Mouse (Mus musculus) urinary bladder, adult 2 months (tissue): ENCODE measurements around the gene Eef2. TPM values are rescaled to one million over a fixed set of nuclear protein-coding genes. Genes with fewer than 3 reads are reported as not detected.
"Not testable (repeated sequence)": the region's sequence is repeated elsewhere in the genome, so short reads cannot be mapped to it uniquely, and the experiment has no call there.

Experiments
- DNase-seq: peaks from one replicate; pipeline ENCODE4 v3.0.0; 2022; ENCODE audit warnings: low spot score
- polyA plus RNA-seq: library from polyadenylated mRNA; depleted of rRNA; stranded (reverse); fragments of >200 nt; gene quantifications from 2 replicates; pipeline ENCODE4 v1.2.3, GENCODE M21; 2012

The Eef2 gene
- polyA plus RNA-seq, 1 experiment = 1,109 TPM

DNA sequence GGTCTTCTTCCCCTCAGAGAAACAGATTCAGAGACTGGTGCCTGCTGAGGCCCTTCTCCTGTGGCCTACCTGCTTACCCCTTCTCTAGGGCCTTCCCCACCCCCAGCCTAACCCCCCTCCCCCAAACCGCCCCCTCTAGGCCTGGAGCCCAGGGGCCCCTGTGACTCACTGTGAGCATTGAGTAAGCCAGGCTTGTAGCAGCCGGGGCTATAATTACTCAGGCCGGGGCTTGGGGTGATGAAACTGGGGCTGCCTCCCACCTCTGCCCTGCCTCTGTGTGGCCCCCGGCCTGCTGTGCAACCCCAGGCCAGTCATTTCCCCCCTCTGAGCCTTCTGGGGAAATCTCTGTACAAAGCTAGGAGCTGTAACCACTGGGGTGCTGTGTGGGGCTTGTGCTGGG is 30.1 kb upstream of the Eef2 start:
- DNase-seq = no peak

DNA sequence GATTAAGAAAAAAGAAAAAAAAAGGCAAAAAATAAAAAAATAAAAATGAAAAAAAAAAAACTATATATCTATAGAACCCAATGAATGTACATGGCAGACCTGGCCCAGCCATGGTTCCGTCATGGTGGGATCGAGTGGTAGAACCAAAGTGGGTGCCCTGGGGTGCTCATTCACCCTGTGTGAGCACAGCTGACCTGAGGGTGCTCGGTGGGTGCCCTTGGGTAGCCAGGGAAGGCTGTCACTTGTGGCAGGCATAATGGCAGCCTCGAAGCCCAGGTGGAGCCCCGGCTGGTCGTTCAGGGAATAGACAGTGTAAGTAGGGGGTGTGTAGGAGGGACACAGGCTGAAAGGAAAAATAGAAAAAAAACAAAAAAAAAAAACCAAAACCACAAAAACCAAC is 25.2 kb upstream of the Eef2 start:
- no peak for DNase-seq

DNA sequence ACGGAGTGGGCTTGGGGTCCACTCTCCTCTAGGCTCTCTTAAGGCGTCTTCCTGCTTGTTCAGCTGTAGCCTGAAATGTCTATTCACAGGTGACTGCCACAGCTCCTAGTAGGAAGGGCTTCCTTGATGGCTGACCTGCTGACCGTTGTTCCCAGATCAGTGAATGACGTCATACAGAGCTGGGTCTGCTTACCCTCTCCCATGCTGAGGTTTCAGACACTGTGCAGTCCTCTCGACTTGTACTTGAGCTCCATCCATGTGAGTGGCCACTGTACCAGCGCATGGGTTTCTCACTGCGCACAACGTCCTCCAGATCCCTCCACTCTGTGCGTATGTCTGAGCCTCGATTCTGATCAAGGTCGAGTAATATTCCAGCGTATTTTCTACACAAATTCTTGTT is 23.8 kb upstream of the Eef2 start:
- no peak for DNase-seq

DNA sequence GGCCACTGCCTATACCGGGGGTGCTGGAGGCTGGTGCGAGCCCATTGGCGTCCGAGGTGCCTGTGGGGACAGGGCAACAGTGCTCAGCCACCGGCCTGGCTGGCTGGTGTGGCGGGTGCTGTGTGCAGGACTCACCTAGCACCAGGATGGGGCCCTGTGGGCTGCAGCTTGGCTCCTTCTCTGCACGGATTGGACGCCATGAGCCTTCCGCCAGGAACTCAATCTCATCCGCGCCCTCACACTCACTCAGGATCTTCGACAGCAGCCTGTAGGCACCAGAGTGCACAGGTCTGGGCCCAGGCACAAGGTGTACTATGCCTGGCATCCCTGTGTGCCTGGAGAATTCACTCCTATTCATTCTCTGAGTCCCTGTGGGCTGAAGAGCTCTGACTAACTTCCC is 22.1 kb upstream of the Eef2 start:
- DNase-seq = no peak

DNA sequence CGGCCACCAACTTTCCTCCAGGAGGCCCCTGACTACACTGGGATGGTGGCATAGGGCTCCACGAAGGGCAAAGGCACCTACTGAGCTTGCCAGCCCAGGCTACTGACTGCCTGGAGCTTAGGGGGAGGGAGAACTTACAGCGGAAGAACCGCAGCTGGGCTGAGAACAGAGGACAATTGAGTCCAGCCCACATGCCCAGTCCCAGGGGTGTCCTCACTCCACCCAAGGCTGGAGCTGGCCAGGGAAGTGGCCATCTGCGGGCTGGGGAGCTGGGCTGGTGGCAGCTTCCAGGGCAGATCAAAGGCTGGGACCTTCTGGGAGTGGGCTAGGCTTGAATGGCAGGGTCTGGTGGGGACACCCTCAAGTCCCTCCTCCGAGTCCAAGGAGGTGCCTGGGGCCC is 21.7 kb upstream of the Eef2 start:
- DNase-seq = peak; percentile 21

DNA sequence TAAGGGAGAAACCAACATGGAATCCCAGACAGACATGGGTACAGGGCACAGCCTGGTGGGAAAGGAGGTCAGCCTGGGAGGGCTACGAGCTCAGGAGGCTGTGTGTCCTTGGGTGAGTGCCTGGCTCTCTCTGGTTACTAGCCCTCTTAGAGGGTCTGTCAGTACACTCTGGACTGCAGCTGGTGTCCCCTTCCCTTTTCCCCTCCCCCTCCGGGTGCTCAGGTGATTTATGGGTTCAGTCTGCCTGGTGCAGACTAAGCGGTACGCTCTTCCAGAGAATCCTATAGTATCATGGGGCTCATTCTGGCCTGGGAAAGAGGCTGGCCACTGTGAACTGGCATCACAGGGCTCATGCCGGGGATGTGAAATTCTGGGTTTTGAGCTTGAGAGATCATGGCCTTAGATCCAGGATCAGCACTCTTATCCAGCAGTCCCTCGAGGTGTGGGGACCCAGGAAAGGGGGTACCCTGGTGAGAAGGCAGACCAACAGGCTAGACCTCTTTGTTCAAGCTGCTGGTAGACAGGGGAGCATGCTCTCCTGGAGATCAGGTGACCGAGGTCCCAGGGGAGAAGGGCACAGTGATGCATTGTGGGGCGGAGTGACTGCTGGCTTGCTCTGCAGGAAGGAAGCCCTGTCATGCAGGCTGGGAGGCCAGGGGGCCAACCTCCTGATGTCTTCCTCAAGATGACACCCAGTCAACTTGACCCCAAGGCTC is 14.7 kb upstream of the Eef2 start:
- no peak for DNase-seq

DNA sequence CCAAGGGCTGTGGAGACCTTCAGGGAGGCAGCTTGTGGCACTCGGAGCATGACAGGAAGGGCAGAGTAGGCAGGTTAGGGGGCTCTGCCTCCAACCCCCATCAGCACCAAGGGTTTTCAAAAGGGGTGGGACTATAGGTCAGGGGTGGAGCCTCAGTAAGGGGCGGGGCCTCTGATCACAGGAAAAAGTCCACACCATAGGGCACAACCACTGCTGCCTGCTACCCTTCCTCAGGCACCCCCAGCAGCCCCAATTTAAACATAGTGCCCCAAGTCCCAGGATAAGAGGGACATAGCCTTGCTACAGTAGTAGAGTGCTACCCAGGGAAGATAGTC is 14.1 kb upstream of the Eef2 start:
- DNase-seq = no peak

DNA sequence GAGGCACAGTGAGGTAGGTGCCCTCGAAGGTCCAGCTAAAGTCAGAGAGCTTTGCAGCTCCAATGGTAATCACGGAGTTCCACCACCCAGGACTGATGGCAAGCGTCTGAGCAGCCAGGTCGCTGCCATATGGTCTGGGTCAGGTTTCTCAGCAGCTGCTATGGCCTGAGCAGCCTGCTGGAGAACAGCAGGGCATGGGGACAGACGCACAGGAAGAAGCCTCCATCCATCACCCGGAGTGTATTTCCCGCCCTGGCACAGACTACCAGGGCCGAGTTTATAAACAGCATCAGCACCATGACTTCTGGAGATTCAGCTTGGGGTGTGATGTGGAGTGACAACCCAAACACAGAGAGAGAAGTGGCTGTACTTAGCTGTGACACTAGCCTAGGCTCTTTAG is 11.3 kb upstream of the Eef2 start:
- DNase-seq = no peak

DNA sequence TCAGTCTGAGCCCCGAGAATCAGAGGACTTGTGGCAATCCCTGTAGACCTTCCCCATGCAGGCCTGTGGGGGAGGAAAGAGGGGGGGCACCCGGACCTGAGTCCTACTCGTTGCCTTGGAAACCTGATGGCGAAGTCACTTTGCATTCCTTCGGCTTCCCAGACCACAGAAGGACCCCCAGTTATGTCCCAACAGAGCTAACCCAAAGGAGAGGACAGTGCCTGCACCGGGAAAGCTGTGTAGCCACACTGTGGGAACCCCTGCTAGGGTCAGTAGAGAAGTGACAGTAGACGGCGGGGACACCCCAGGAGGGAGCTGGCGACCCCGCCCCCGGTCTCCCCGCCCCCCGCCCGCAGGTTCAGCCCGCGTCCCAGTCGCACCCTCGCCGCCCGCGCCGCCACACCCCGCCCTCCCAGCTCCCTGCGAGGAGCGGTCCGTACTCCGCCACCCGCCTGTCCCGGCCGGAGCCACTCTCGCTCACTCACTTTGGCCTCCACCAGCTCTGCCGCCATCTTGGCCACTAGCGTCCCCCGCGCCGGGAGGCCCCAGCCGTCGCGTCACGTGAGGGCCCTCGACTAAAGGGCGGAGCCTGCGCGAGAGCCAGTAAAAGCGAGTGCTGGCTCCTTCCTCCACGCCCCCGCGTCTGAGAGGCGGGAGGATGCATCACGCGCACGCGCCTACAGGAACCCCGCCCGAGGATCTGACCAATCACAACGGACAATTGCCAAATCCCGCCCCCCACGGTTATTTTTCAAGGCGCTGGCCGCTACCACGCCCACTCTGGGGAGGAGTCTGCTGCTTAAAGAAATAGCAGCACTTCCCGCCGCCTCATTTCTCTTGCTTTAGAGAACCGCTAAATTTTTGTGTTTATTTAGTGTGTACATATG is 9.0 kb upstream of the Eef2 start, which contains the start of gene Pias4:
TSS of gene Pias4 (minus strand) at position 724 of the 887 bp plus-strand sequence.
- peak; percentile 95 for DNase-seq

DNA sequence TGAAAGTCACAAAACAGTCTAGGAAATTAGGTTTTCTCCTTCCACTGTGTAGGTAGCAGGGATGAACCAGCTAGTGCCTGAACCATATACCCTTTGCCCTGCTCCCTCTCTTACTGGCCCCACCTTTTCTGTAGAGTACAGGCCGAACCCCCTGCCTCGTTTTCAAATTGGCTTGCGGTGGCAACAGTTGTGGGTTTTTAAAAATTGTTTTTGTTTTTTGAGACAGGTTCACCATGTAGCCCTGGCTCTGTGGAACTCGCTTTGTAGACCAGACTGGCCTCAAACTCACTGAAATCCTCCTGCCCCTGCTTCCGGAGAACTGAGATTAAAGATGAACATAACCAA is 8.4 kb upstream of the Eef2 start:
- no peak for DNase-seq

DNA sequence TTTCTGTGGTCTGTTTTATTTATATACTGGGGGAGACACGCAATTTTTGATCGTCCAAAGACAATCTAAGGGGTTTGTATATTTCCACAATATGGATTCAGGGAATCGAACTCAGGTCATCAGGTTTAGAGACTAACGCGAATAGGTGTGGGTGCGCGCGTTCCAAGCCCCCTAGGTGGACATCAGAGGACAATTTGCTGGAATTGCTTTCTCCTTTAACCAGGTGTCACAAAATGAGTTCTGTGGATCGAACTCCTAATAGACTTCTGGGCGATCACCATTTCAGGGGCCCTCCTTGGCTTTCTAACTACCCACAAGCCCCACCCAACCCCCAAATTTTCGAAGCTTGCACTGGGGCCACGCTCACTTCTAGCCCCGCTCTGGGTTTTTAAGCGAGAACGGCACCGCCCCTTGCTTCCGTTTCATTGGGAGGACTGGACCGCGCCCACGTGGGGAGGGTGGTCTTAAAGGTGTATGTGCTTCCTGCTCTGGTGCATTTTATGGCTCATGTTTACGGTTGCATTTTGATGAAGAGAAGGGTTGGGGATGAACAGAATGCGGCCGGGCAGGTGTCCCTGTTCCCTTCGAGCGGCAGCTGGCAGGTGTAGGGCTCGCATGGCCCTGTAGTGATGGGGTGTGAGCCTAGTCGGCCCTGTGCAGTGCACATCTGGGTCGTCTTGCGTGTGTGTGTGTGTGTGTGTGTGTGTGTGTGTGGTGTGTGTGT is 7.7 kb upstream of the Eef2 start:
- peak; percentile 70 for DNase-seq

DNA sequence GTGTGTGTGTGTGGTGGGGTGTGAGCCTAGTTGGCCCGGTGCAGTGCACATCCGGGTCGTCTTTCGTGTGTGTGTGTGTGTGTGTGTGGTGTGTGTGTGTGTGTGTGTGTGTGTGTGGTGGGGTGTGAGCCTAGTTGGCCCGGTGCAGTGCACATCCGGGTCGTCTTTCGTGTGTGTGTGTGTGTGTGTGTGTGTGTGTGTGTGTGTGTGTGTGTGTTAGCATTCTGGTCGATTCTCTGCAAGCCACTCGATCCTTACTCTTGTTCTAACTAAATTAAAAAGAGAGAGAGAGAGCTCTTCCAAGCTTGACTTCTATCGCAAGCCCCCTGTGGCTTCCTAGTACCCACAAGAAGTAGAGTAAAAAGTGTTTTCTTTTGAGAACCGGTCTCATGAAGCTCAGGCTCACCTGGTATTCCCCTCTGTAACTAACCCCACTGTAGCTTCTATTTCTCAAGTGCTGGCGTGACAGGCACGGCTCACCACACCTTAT is 7.0 kb upstream of the Eef2 start:
- DNase-seq = not testable (repeated sequence)

DNA sequence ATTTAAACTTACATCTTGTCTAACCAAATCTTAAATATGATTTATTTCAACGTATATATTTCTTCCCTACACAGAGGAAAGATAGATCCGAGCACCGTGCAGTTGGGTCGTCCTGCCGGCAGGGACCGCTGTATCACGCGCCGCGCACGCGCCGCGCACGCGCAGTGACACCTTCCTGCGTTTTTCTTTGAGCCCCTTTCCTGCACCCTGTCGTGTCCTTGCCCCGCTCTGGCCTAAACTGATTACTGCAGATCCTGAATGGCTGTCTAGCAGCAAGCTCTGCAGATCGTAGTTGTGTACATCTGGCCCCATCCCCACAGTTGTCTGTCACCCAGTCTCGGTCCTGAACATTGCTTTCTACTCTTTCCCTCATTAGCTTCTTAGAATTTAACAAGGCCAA is 3.3 kb upstream of the Eef2 start:
- DNase-seq = no peak

DNA sequence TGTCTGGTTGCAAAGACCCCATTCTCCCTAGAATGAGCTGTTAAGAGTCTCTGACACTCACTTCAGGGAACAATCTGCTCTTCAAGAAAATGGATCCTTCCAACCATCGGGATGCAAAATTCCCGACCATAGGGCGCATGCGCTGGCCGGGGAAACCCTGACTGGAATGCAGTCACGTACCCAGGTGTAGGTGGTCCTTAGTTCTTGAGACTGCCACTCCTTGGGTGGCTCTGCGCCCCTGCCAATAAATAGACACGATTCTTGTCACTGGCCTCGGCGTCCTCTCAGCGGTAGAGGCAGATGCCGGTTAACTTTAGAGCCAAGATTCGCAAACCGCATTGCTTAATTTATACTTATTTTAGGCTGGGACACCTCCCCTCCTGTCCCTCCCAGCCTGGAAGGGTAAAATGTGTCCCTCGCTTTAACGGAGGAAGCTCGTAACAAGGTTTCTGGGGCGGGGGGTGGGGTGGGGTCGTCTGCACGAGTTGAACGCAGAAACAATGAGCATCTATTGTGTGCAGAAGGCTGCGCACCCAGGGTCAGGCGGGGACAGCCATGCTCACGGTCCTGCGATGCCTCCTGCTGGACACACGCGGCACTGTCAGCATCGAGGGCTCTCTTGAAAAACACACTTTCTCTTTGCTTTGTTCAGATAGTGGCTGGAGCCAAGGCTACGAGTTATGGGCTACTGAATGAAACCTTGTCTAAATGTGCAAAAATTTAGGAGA is 1.6 kb upstream of the Eef2 start:
- no peak for DNase-seq

DNA sequence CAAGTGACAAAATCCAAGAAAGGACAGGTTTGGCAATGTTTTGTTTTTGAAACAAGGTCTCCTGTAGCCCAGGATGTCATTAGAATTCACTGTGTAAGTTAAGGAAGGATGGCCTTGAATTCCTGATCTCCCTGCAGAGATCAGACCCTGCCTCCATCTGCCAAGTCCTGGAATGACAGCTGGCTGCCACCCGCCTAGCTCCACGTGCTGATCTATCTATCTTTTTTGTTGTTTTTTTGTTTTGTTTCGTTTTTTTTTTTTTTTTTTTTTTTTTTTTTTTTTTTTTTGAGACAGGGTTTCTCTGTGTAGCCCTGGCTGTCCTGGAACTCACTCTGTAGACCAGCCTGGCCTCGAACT is 1.1 kb upstream of the Eef2 start:
- DNase-seq = not testable (repeated sequence)

DNA sequence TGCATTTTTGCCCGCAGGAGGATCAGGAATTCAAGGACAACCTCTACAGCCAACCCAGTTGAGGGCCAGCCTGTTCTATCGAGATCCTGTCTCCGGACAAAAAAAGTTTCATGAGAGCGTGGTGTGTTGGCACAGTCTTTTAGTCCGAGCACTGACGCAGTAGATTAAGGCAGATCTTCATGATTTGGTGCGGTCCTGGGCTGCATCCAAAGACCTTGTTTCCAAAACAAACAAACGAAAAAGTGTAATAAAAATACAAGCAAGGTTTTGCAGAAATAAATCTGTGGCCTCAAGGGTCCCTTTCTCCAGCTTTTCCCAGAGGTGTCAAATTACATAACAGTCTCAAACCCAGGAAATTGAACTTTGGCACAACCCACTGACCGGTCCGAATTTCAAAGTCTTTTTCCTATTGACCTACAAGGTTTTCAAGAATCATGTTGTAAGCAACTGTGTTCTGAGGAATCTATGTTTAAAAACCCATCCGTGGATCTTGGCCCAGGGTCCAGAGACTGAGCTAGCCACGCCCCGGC is 430 bp upstream of the Eef2 start:
- DNase-seq = no peak

DNA sequence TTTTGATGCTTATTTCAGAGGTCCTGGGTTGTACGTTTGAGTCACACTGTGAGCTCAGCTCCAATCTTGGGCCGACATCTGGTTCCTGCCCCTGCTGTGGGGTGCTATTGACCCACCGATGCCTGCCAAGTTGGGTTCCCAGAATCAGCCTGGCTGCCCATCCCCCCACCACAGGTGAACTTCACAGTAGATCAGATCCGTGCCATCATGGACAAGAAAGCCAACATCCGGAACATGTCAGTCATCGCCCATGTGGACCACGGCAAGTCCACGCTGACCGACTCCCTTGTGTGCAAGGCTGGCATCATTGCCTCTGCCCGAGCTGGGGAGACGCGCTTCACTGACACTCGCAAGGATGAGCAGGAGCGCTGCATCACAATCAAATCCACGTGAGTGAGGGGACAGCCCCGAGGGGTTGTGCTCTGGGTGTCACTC is 1.1 kb downstream of the Eef2 start:
- no peak for DNase-seq

DNA sequence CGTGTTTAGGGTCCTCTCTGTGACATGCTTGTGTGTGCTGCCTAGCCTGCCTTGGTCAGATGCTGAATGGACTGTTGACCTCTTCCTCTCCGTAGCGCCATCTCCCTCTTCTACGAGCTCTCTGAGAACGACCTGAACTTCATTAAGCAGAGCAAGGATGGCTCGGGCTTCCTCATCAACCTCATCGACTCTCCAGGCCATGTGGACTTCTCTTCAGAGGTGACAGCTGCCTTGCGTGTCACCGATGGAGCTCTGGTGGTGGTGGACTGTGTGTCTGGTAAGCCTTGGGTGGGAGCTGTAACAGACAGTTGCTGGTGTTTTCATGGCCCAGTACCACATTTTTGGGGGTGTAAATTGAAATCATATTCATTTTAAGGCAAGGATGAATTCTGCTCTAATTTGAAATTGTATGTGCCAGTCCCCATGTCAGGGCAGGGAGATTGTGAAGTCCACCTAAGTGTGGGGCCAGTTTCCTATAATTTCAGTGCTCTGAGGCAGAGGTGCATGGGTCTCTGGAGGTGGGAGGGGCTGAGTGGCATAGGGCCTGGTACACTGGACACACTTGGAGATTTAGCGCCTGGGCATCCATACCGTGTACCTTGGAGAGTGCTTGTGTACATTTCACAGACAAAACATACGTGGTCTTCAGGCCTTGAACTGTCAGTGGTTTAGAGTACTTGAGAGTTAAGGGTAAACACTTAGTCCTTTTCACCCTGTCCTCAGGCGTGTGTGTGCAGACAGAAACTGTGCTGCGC is 1.7 kb downstream of the Eef2 start:
- DNase-seq = no peak

DNA sequence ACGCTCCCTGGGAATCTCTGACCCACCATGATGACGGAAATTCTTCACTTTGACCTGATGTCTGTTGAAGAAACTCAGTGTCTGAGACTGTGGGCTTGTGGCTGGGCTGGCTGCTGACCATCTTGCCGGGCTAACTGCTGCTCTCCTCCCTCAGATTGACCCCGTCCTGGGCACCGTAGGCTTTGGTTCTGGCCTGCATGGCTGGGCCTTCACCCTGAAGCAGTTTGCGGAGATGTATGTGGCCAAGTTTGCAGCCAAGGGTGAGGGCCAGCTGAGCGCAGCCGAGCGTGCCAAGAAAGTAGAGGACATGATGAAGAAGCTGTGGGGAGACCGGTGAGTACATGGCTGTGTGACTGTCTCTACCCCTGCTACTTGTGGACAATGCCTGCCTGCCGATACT is 2.5 kb downstream of the Eef2 start:
- no peak for DNase-seq

DNA sequence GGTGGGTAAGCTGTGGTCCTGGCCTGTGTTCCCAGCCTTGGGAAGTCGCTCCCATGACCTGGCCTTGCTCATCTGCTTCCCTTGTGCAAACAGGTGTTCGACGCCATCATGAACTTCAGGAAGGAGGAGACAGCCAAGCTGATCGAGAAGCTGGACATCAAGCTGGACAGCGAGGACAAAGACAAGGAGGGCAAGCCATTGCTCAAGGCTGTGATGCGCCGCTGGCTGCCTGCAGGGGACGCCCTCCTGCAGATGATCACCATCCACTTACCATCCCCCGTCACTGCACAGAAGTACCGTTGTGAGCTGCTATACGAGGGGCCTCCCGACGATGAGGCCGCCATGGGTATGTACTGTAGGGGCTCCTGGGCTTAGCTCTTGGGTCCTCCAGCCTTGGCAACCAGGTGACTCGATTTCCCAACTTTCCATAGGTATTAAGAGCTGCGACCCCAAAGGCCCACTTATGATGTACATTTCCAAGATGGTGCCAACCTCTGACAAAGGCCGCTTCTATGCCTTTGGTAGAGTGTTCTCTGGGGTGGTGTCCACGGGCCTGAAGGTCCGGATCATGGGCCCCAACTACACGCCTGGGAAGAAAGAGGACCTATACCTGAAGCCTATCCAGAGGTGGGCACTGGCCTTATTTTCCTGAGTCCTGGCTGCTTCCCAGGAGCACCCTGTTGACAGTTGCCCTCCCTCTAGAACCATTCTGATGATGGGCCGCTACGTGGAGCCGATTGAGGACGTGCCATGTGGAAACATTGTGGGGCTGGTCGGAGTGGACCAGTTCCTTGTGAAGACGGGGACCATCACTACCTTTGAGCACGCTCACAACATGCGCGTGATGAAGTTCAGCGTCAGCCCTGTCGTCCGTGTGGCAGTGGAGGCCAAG is 3.3 kb downstream of the Eef2 start:
- no peak for DNase-seq
